Mouse (Mus musculus) C2C12 (cell line): ENCODE results near the gene Zfp36. TPM values are rescaled to one million over a fixed set of nuclear protein-coding genes. Genes with fewer than 3 reads are reported as not detected.

Experiments used
- H3K27me3 ChIP-seq: one replicate; pipeline ENCODE4 v1.6.1; 2011; ENCODE audit not compliant: control insufficient read depth, insufficient read depth, insufficient read length
- H3K36me3 ChIP-seq: one replicate; pipeline ENCODE4 v1.6.1; 2011; ENCODE audit not compliant: control insufficient read depth, insufficient read depth
- H3K4me3 ChIP-seq: one replicate; pipeline ENCODE4 v1.5.1; 2011; ENCODE audit warnings: mild to moderate bottlenecking, control low read depth; ENCODE audit not compliant: poor library complexity, insufficient read depth, severe bottlenecking
- H3K79me2 ChIP-seq: one replicate; pipeline ENCODE4 v1.6.1; 2011; ENCODE audit not compliant: control insufficient read depth, insufficient read depth
- H3K79me3 ChIP-seq: one replicate; pipeline ENCODE4 v1.6.1; 2011; ENCODE audit warnings: low read depth, control low read depth
- H3ac ChIP-seq: one replicate; pipeline ENCODE3; 2011; ENCODE audit warnings: low read depth; ENCODE audit not compliant: control insufficient read depth, insufficient read length
- CEBPB ChIP-seq: IDR thresholded peaks from one replicate; pipeline ENCODE4 v1.6.1; 2011; ENCODE audit warnings: low read depth, mild to moderate bottlenecking, control low read depth, moderate library complexity
- CTCF ChIP-seq: IDR thresholded peaks from one replicate; pipeline ENCODE4 v1.5.1; 2011; ENCODE audit not compliant: control insufficient read depth, insufficient read depth, insufficient read length
- FOSL1 ChIP-seq: IDR thresholded peaks from one replicate; pipeline ENCODE4 v1.8.0; 2011; ENCODE audit warnings: mild to moderate bottlenecking, low read length; ENCODE audit not compliant: poor library complexity, insufficient read depth, severe bottlenecking
- MAX ChIP-seq: IDR thresholded peaks from one replicate; pipeline ENCODE4 v1.6.1; 2011; ENCODE audit warnings: mild to moderate bottlenecking, control low read depth
- MYOD1 ChIP-seq: IDR thresholded peaks from one replicate; pipeline ENCODE4 v1.6.1; 2011; ENCODE audit warnings: low read depth; ENCODE audit not compliant: control insufficient read depth, insufficient read length
- MYOG ChIP-seq: IDR thresholded peaks from one replicate; pipeline ENCODE4 v1.6.1; 2011; ENCODE audit not compliant: control insufficient read depth, insufficient read length; ENCODE audit errors: extremely low read depth
- USF1 ChIP-seq: IDR thresholded peaks from one replicate; pipeline ENCODE4 v1.6.1; 2011; ENCODE audit warnings: low read depth, mild to moderate bottlenecking, control low read depth, moderate library complexity
- polyA plus RNA-seq: library from polyadenylated mRNA; unstranded; fragments of >200 nt; fragmentation: generic; extraction: Trizol; gene quantifications from one replicate; pipeline ENCODE4 v1.2.1, GENCODE M21; 2012; ENCODE audit warnings: missing spikeins

The Zfp36 gene
- polyA plus RNA-seq, 1 experiment = 11.2 TPM

DNA sequence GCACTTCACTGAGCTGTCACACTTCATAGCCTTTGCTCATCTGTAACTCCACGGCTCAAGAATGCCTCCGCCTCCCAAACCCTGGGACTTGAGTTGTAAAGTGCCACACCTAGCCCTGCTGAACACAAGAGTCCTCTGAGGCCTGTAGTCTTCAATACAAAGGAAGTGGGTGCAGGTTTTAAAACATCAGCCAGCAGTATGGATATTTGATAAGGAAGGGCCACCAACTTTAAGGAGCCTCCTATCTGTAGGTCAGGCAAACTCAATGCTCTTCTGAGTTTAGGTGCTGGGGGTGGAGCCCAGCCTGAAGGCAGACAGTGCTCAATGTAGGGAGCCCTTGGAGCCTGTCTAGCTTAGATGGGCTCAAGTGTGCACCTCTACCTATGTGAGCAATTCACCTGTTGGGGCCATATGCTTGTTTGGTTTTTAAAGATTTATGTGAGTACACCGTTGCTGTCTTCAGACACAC is 25.9 kb downstream of the Zfp36 start:
- TF ChIP-seq FOSL1 (no peak), MYOG (no peak), MYOD1 (no peak), MAX (no peak), USF1 (no peak), CEBPB (no peak), CTCF (no peak)
- H3ac ChIP-seq = no peak overlapping the region
- H3K4me3 ChIP-seq = no peak overlapping the region
- H3K79me3 ChIP-seq = peaks cover 22% of the 10 kb centered on the region
- no peaks in the 10 kb centered on the region for H3K27me3 ChIP-seq
- H3K79me2 ChIP-seq = peaks cover 33% of the 10 kb centered on the region
- H3K36me3 ChIP-seq = peaks cover 38% of the 10 kb centered on the region

DNA sequence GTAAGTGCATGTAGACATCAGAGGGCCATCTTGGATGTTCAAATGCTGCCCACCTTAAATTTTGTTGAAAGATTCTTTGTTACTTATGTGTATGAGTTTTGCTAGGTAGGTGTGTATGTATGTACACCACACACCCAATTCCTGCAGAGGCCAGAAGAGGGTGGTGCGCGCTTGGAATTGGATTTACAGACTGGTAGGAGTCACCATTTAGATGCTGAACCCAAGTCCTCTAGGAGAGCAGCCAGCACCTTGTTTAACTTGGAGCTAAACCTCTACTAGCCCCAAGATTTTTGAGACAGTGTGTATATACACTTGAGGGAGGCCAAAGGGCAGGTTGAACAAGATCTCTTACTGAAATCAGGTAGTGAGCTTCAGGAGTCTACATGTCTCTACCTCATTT is 26.8 kb downstream of the Zfp36 start:
- H3K4me3 ChIP-seq = no peak overlapping the region
- no peaks in the 10 kb centered on the region for H3K27me3 ChIP-seq
- no peak for TF ChIP-seq FOSL1
- no peak for TF ChIP-seq CEBPB
- TF ChIP-seq USF1 = no peak
- TF ChIP-seq MYOG = no peak
- TF ChIP-seq MYOD1 = no peak
- TF ChIP-seq MAX = no peak
- no peak for TF ChIP-seq CTCF
- H3K79me3 ChIP-seq = peaks cover 22% of the 10 kb centered on the region
- H3ac ChIP-seq = no peak overlapping the region
- peaks cover 38% of the 10 kb centered on the region for H3K36me3 ChIP-seq
- peaks cover 33% of the 10 kb centered on the region for H3K79me2 ChIP-seq

DNA sequence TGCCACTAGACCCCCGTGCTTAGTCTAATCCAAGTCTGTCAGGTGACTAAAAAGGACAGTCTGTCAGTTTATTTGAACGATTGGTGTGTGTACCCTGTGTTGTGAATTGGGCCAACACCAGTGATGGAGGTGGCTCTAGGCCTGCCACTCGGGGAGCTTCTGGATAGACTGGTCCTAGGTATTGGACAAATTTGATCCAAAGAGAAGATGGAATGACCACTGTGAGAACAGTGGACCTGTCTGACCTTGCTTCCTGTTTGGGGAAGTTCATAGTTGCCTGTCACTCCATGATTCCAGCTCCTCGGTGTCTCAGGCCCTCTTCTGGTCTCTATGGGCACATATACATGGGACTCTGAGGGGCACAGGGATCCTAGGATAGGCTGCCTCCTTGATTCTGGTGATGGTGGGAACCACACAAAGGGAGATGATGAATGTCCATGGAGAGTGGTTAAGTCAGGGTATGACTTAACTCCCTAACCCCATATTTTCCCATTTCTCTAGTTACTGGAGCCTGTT is 28.3 kb downstream of the Zfp36 start:
- peak overlapping the region; percentile 75 for H3ac ChIP-seq
- H3K79me3 ChIP-seq = peaks cover 22% of the 10 kb centered on the region
- peak overlapping the region; percentile 87 for H3K4me3 ChIP-seq
- H3K36me3 ChIP-seq = peaks cover 38% of the 10 kb centered on the region
- H3K79me2 ChIP-seq = peaks cover 33% of the 10 kb centered on the region
- H3K27me3 ChIP-seq = no peaks in the 10 kb centered on the region
- TF ChIP-seq CTCF (no peak), USF1 (no peak), MAX (no peak), FOSL1 (no peak), MYOG (no peak), CEBPB (no peak), MYOD1 (no peak)

DNA sequence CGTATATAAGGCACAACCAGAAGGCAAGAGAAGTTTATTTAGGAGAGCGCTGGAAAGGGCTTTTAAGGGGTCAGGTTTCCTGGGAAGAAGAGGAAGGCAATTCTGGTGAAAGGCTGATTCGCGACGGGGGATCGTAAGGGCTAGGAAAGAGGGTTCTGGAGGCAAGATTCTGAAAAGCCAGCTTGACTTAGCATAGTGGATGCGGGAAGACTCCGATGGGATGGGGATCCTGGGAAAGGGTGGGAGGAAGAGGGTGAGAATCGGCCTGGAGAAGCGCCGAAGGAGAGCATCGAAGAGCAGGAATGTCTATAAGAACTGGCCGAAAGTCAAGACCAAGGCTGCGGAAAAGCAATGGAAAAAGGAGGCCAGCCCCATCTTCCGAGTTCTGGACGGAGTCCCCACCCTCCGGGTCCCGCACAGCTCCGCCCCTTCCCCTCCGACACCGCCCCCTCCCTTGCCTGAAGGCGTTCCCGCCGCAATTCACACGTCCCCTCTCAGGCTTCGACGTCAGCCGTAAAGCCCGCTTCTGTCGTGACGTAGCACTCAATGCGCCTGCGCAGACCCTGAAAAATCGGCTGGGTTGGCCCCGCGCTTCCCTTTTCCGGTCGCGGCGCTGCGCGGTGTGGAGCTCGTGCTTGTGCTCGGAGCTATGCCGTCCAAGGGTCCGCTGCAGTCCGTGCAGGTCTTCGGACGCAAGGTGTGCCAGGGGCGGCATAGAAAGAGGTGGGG is 29.7 kb downstream of the Zfp36 start, which contains the start of gene Rps16:
TSS of gene Rps16 (plus strand) at position 498 of the 729 bp plus-strand sequence.
- Histone ChIP-seq H3K79me2 (peaks cover 33% of the 10 kb centered on the region), H3K27me3 (no peaks in the 10 kb centered on the region), H3K36me3 (peaks cover 38% of the 10 kb centered on the region), H3ac (peak within 1 kb of the TSS; percentile 75), H3K79me3 (peaks cover 22% of the 10 kb centered on the region), H3K4me3 (peak within 1 kb of the TSS; percentile 87)
- TF ChIP-seq USF1 (no peak), MAX (peak; percentile 18)

DNA sequence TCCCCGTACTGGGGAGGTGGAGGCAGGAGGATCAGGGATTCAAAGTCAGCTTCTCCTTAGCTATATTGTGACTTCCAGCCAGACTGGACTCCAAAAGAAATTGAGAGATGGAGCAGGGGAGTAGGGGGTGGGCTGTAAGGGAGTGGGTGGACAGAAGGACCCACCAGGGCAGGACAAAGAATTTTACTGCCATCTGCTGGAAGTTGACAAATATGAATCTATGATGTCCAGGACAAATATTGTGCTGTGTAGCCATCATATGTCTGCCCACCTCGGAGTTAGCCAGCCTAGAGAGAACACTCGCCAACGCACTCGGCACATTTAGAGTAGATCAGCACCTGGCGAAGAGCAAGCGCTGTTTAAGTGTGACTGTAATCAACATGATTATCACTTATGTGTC is 31.5 kb downstream of the Zfp36 start:
- TF ChIP-seq MAX (no peak), CTCF (no peak), MYOG (no peak), USF1 (no peak), CEBPB (no peak), FOSL1 (no peak), MYOD1 (no peak)
- peaks cover 26% of the 10 kb centered on the region for H3K36me3 ChIP-seq

DNA sequence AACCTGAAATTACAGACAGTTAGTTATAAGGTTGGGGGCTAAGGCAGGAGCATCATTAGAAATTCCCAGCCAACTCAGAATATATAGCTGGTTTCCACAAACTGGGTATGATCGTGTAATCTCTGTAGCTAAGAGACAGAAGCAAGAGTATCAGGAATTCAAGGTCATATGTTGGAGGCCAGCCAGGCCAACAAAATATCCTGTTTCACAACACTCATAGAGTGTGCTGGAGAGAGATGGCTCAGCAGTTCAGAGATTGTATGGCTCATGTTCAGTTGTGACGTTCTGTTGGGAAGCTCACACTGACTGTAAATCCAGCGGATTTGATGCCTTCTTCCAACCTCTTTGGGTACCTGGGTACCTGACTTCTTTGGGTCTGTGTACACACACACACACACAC is 32.3 kb downstream of the Zfp36 start:
- Histone ChIP-seq H3K4me3 (no peak overlapping the region), H3K79me2 (peaks cover 22% of the 10 kb centered on the region), H3ac (no peak overlapping the region), H3K27me3 (no peaks in the 10 kb centered on the region), H3K36me3 (peaks cover 17% of the 10 kb centered on the region), H3K79me3 (peaks cover 19% of the 10 kb centered on the region)
- TF ChIP-seq FOSL1 (no peak), CEBPB (peak; percentile 3), USF1 (no peak)

More for the DNA sequence above, 31.5 kb downstream of the Zfp36 start:
- H3K4me3 ChIP-seq = no peak overlapping the region
- H3ac ChIP-seq = no peak overlapping the region
- peaks cover 22% of the 10 kb centered on the region for H3K79me3 ChIP-seq
- peaks cover 30% of the 10 kb centered on the region for H3K79me2 ChIP-seq
- no peaks in the 10 kb centered on the region for H3K27me3 ChIP-seq
